Mouse (Mus musculus) large intestine, adult 2 months (tissue): ENCODE data around the gene Rpl15. TPM values are rescaled to one million over a fixed set of nuclear protein-coding genes. Genes with fewer than 3 reads are reported as not detected.

ENCODE experiments used
- polyA plus RNA-seq: library from polyadenylated mRNA; depleted of rRNA; stranded (reverse); fragments of >200 nt; gene quantifications from 2 replicates; pipeline ENCODE4 v1.2.3, GENCODE M21; 2012; rRNA removed

The Rpl15 gene
- polyA plus RNA-seq, 1 experiment, result 260 TPM

Other genes starting within 250 kb of the Rpl15 start
- 2.0 and 4.1 TPM in 2 replicates for gene Nr1d2, start 32.3 kb downstream of the Rpl15 start, polyA plus RNA-seq
- 5.1 and 7.7 TPM in 2 replicates for gene Nkiras1, start 255 bp downstream of the Rpl15 start, polyA plus RNA-seq
- 31.1 and 32.0 TPM in 2 replicates for gene Ube2e1, start 60.5 kb upstream of the Rpl15 start, polyA plus RNA-seq